ENCODE assay signal across 10 mouse cellular contexts in genomic region chr10:95577567-95577950, GRCm38 (mm10). TPM values are rescaled to one million over a fixed set of nuclear protein-coding genes. Genes with fewer than 3 reads are reported as not detected.
DNase-seq lines count a peak whose midpoint lies in the region; ATAC-seq lines count a peak whose summit lies in the region.
"Had no signal": no experiment of that assay in that cellular context is flagged by ENCODE, and none has a peak within 500 bp of the region (broad histone marks: within the 10 kb centered on the region; RNA-seq: fewer than 3 reads in every experiment).

No protein-coding gene starts in this region.

- no peaks in the 10 kb centered on the region for H3K9me3 ChIP-seq in intestine, embryonic 15.5 days
- H3K9me3 ChIP-seq in intestine, embryonic 16.5 days (ENCODE audit: control insufficient read depth, low read length), result no peaks in the 10 kb centered on the region

- WGBS in intestine, embryonic 15.5 days, result 22% methylated on average over 4 of the region's 4 CpGs
- 19% methylated on average over 4 of the region's 4 CpGs for WGBS in intestine, embryonic 16.5 days

- peak; percentile 48 for DNase-seq in embryo, embryonic 10 days (ENCODE audit: low spot score)
- DNase-seq in gonadal fat pad, adult 2 months (ENCODE audit: low read depth), result peak; percentile 62
- peak; percentile 47 for DNase-seq in lung, postnatal 25 days (ENCODE audit: low spot score)
- no peak for DNase-seq in layer of hippocampus, postnatal 36 days
- no peak for DNase-seq in T-cell, adult 2 months (ENCODE audit: low spot score)

- 0 out of 2 replicates have a peak, but pooled peaks have one; percentile 39 for ATAC-seq in intestine, embryonic 15.5 days
- no peak for ATAC-seq in intestine, embryonic 16.5 days
- ATAC-seq in megakaryocyte-erythroid progenitor cell, adult 5-6 weeks (replicated peaks; ENCODE audit: low FRiP score, low TSS enrichment, poor library complexity, severe bottlenecking), result no peak
- ATAC-seq: CD4-positive, CD25-positive, alpha-beta regulatory T cell, adult 4 months had no signal

- no peak overlapping the region for H3K4me3 ChIP-seq in intestine, embryonic 15.5 days (replicated peaks)
- no peak overlapping the region for H3K4me3 ChIP-seq in intestine, embryonic 16.5 days (ENCODE audit: low read length)
- H3K4me3 ChIP-seq: erythroblast, embryonic 14.5 days had no signal

- H3K4me2 ChIP-seq in intestine, embryonic 15.5 days (replicated peaks), result no peak overlapping the region
- no peak overlapping the region for H3K4me2 ChIP-seq in intestine, embryonic 16.5 days (ENCODE audit: low read depth, low read length)

- no peak overlapping the region for H3K27ac ChIP-seq in intestine, embryonic 15.5 days
- no peak overlapping the region for H3K27ac ChIP-seq in intestine, embryonic 16.5 days (ENCODE audit: low read length)

- no peak overlapping the region for H3K9ac ChIP-seq in intestine, embryonic 15.5 days
- H3K9ac ChIP-seq in intestine, embryonic 16.5 days (ENCODE audit: low read depth, low read length), result no peak overlapping the region; the same call in 1 of the 2 replicates

- H3K36me3 ChIP-seq in intestine, embryonic 15.5 days, result no peaks in the 10 kb centered on the region
- H3K36me3 ChIP-seq in intestine, embryonic 16.5 days (ENCODE audit: control insufficient read depth, insufficient read depth, low read length), result no peaks in the 10 kb centered on the region

- H3K4me1 ChIP-seq in intestine, embryonic 15.5 days (replicated peaks), result no peaks in the 10 kb centered on the region
- H3K4me1 ChIP-seq in intestine, embryonic 16.5 days (ENCODE audit: control insufficient read depth, insufficient read depth, low read length), result peaks cover 3% of the 10 kb centered on the region; the same call in 1 of the 2 replicates

- no peaks in the 10 kb centered on the region for H3K27me3 ChIP-seq in intestine, embryonic 15.5 days (replicated peaks)
- no peaks in the 10 kb centered on the region for H3K27me3 ChIP-seq in intestine, embryonic 16.5 days (replicated peaks; ENCODE audit: control insufficient read depth, insufficient read depth, low read length)

RNA-seq across cellular contexts. Expression of gene Nudt4, which starts 13.6 kb away (rescaled TPM):
- 59.6 and 62.7 TPM in 2 replicates for polyA plus RNA-seq in intestine, embryonic 15.5 days (2015; fragmentation: Nextera tagmentation; extraction: Ambion mirVana)
- polyA plus RNA-seq in intestine, embryonic 16.5 days (2015; fragmentation: Nextera tagmentation; extraction: Ambion mirVana), result 34.2 and 58.2 TPM in 2 replicates
- polyA plus RNA-seq in gonadal fat pad, adult 2 months (2012; rRNA removed), result 41.0 and 43.6 TPM in 2 replicates
- 10 to 100 TPM; 73.9 to 74.5 TPM for total RNA-seq in layer of hippocampus, postnatal 36 days (2021)
- total RNA-seq in megakaryocyte-erythroid progenitor cell, adult 5-6 weeks (2014; fragmentation: Nextera tagmentation), result 39.8 and 49.8 TPM in 2 replicates
- total RNA-seq in megakaryocyte-erythroid progenitor cell, adult 5-6 weeks (2017), result 49.0 and 77.4 TPM in 2 replicates

Comparison
In these comparisons a context has a peak if more than half of its experiments do, and no peak if none do; other contexts are left out.
1. DNase-seq: peak in embryo, embryonic 10 days (single experiment), gonadal fat pad, adult 2 months (single experiment) and lung, postnatal 25 days (single experiment); none in layer of hippocampus, postnatal 36 days (0 of 2) and T-cell, adult 2 months (single experiment).